Mouse (Mus musculus) neutrophil, adult 5-6 weeks (primary cell): Measurements from ENCODE around the gene Fbxo40. TPM values are rescaled to one million over a fixed set of nuclear protein-coding genes. Genes with fewer than 3 reads are reported as not detected.

Experiments
- ATAC-seq: fragments of 151-379, 151-347 bp; 2 replicates; pipeline ENCODE4 v1.8.0; 2017; ENCODE audit warnings: mild to moderate bottlenecking, moderate TSS enrichment; ENCODE audit not compliant: insufficient number of reproducible peaks, poor library complexity, low FRiP score, severe bottlenecking; ENCODE audit errors: extremely low read depth
- total RNA-seq: library from RNA; stranded (forward); fragments of 200-1000 nt; gene quantifications from 2 replicates; pipeline ENCODE4 v1.2.3, GENCODE M21; 2017

Fbxo40 gene
- total RNA-seq = 0.47 and 0.61 TPM in 2 replicates

GRCm38 (mm10) chr16:36989999-36990625 lies at the start of gene Fbxo40:
Fbxo40 (minus strand) TSS chr16:36990467.
- ATAC-seq = no peak

GRCm38 (mm10) chr16:37034751-37035150 lies 44.5 kb upstream of the Fbxo40 start:
- ATAC-seq = no peak

- no peak for ATAC-seq
Measured at GRCm38 (mm10) chr16:37031996-37032395, 41.7 kb upstream of the Fbxo40 start.

- ATAC-seq = no peak
Measured at GRCm38 (mm10) chr16:37027581-37027980, 37.3 kb upstream of the Fbxo40 start.

- no peak for ATAC-seq
Measured at GRCm38 (mm10) chr16:37012336-37012735, 22.1 kb upstream of the Fbxo40 start.

GRCm38 (mm10) chr16:37011922-37012289 lies 21.6 kb upstream of the Fbxo40 start:
- no peak for ATAC-seq

GRCm38 (mm10) chr16:37011061-37011921 lies 21.0 kb upstream of the Fbxo40 start, which contains the start of gene Polq:
Polq (plus strand) TSS chr16:37011786.
- ATAC-seq = peak; percentile 99

GRCm38 (mm10) chr16:37010370-37010769 lies 20.1 kb upstream of the Fbxo40 start:
- ATAC-seq = peak; percentile 61; the same call in 1 of the 2 replicates

- no peak for ATAC-seq
Measured at GRCm38 (mm10) chr16:37009262-37009661, 19.0 kb upstream of the Fbxo40 start.

GRCm38 (mm10) chr16:36999366-36999972 lies 9.2 kb upstream of the Fbxo40 start:
- ATAC-seq = no peak

- no peak for ATAC-seq
Measured at GRCm38 (mm10) chr16:36997650-36998049, 7.4 kb upstream of the Fbxo40 start.

GRCm38 (mm10) chr16:36989493-36989892 lies 774 bp downstream of the Fbxo40 start:
- ATAC-seq = peak; percentile 24; the same call in 1 of the 2 replicates

- no peak for ATAC-seq
Measured at GRCm38 (mm10) chr16:36988066-36988465, 2.2 kb downstream of the Fbxo40 start.

- no peak for ATAC-seq
Measured at GRCm38 (mm10) chr16:36987399-36987798, 2.9 kb downstream of the Fbxo40 start.

GRCm38 (mm10) chr16:36985636-36986042 lies 4.6 kb downstream of the Fbxo40 start:
- ATAC-seq = peak; percentile 79

GRCm38 (mm10) chr16:36983796-36984195 lies 6.5 kb downstream of the Fbxo40 start:
- no peak for ATAC-seq

- ATAC-seq = no peak
Measured at GRCm38 (mm10) chr16:36979127-36979526, 11.1 kb downstream of the Fbxo40 start.

- ATAC-seq = no peak
Measured at GRCm38 (mm10) chr16:36963415-36963814, 26.9 kb downstream of the Fbxo40 start.

GRCm38 (mm10) chr16:36955106-36955505 lies 35.2 kb downstream of the Fbxo40 start:
- no peak for ATAC-seq

- ATAC-seq = no peak
Measured at GRCm38 (mm10) chr16:36951029-36951428, 39.2 kb downstream of the Fbxo40 start.
